Mouse (Mus musculus): ENCODE results near the gene Vmn1r81.

Gene Vmn1r81

DNA sequence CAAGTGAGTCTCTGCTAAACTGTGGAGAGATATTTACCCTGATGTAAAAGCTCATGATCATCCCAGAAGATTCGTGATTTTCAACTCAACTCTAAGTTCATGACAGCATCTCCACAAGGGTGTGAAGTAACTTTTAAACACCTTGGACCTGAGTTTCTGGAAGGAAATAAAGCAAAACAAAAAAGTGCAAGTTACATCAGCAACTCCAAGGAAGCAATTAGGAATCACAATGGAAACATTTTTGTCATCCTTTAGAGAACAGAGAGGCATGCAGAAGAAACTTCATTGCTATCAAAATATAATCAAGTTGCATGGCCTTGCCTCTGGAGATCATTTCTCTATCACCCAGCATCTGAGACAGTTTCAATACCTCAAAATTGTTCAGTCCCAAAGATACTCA, at the start of gene Vmn1r81:
Vmn1r81 (minus strand) TSS at position 101 of the 400 bp plus-strand sequence.
- no peak for DNase-seq (ENCODE audit: low spot score in 2 of 2)

DNA sequence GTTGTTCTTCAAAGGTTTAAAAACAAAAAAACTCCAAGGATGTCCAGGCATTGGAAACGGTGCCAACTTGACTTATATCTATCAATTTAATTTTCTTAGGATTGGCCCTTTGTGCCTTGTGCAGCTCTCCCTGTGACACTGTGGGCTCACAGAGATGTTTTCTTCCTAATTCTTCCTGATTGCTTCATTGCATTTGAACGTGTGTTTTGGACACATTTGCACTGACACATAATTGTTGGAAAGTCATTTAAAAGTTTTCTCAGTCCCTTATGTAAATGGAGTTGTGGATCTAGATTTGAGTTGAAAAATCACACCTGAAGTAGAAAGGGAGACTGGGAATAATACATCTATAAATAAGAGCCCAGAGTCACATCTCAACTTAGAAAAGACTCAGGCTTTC, 32.1 kb upstream of the Vmn1r81 start, which contains the start of gene Vmn1r82:
Vmn1r82 (plus strand) TSS at position 301 of the 400 bp plus-strand sequence.
- DNase-seq (ENCODE audit: low spot score in 2 of 2) = no peak

DNA sequence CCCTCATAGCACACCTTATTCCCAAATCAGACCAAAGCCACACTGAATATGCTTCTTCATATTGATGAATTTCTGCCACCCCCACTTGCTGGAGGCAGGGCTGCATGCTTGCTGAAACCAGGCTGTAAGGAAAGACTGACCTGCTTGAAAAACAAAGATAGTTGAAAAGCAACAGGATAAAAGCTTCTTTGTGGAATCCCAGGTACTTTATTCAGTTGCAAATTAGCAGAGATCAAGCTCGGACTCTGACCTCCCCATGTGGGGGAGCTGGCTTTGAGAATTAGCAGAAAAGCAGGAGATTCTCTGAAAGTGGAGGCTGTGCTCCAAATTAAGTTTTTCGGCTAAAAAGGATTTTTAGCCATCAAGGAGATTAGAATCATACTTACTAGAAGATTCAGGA, 63.9 kb downstream of the Vmn1r81 start:
- DNase-seq (ENCODE audit: low spot score in 2 of 2) = no peak
